Mouse (Mus musculus) forebrain, embryonic 11.5 days (tissue): ENCODE measurements around the gene Smug1. TPM values are rescaled to one million over a fixed set of nuclear protein-coding genes. Genes with fewer than 3 reads are reported as not detected.

Experiments
- ATAC-seq: fragments of 200-750 bp; cut with Nextera tagmentation; replicated peaks from 2 replicates; pipeline ENCODE4 v1.8.0; 2017; ENCODE audit warnings: moderate TSS enrichment; ENCODE audit not compliant: low FRiP score
- DNase-seq: peaks from one replicate; pipeline ENCODE4 v3.0.0-alpha.2; 2017; ENCODE audit warnings: low spot score
- H3K27ac ChIP-seq: fragments of 300-500 bp; sonication (generic); 2 replicates; pipeline ENCODE4 v1.5.1; 2014; ENCODE audit warnings: low read depth, low read length
- H3K27me3 ChIP-seq: fragments of 300-500 bp; sonication (generic); 2 replicates; pipeline ENCODE4 v1.6.1; 2014; ENCODE audit warnings: mild to moderate bottlenecking, low read length, mixed read lengths; ENCODE audit not compliant: control insufficient read depth, insufficient read depth
- H3K36me3 ChIP-seq: fragments of 300-500 bp; sonication (generic); 2 replicates; pipeline ENCODE4 v1.6.1; 2014; ENCODE audit warnings: mild to moderate bottlenecking, low read length, moderate library complexity, mixed read lengths; ENCODE audit not compliant: control insufficient read depth, insufficient read depth
- H3K4me1 ChIP-seq: fragments of 300-500 bp; sonication (generic); replicated peaks from 2 replicates; pipeline ENCODE4 v1.6.1; 2014; ENCODE audit warnings: low read length, mixed read lengths; ENCODE audit not compliant: control insufficient read depth, insufficient read depth
- H3K4me2 ChIP-seq: fragments of 300-500 bp; sonication (generic); 2 replicates; pipeline ENCODE4 v1.6.1; 2014; ENCODE audit warnings: low read depth, mild to moderate bottlenecking, low read length, moderate library complexity, mixed read lengths; ENCODE audit not compliant: severe bottlenecking
- H3K4me3 ChIP-seq: fragments of 300-500 bp; sonication (generic); 2 replicates; pipeline ENCODE4 v1.5.1; 2014; ENCODE audit warnings: low read depth, low read length
- H3K9ac ChIP-seq: fragments of 300-500 bp; sonication (generic); 2 replicates; pipeline ENCODE4 v1.6.1; 2014; ENCODE audit warnings: low read length
- H3K9me3 ChIP-seq: fragments of 300-500 bp; sonication (generic); 2 replicates; pipeline ENCODE4 v1.6.1; 2016; ENCODE audit warnings: low read length, mixed read lengths; ENCODE audit not compliant: control insufficient read depth
- whole genome bisulfite sequencing: fragments of 180-500 bp; shearing (Covaris S2); extraction: QIAGEN DNeasy Blood & Tissue Kit; methylation state at CpG from one replicate; pipeline ENCODE4 v1.1.7; 2014; 5-methylcytosine and 5-hydroxymethylcytosine counted together
- polyA plus RNA-seq: library from polyadenylated mRNA; unstranded; fragments of >200 nt; fragmentation: Nextera tagmentation; extraction: Ambion mirVana; gene quantifications from 2 replicates; pipeline ENCODE4 v1.2.1, GENCODE M21; 2014

The Smug1 gene
- polyA plus RNA-seq, 1 experiment from 2014 or later = 20.5 TPM

DNA sequence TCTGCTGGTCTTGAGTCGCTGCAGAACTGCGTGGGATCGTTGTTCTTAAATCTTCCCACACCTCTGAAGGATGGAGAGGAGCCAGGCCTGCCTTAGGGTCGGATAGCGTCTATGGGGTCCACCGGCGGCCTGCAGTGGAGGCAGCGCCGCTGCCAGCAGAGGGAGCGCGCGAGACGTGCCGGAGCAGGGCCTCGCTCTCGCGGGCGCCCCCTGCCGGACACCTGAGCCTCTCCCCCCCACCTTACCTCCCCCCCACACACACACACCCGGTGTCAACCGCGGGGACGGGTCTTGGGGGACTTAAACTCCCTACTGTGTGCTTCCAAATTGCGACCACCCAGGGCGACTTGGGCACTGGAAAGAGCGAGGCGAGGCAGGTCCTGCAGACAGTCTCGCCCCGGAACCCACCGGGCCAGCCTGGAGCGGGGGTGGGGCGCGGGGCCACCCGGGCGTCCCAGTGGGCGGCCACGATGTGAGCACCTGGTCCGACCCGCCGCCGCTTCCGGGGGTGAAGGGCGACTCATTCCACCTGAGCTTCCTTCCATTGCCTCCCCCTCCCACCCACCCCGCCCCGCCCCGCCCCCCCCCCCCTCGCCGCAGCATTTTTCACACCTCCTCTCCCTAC, 15.4 kb upstream of the Smug1 start:
- ATAC-seq = peak; percentile 47
- H3K9me3 ChIP-seq = no peaks in the 10 kb centered on the region
- WGBS = 3% methylated on average over 37 of the region's 48 CpGs
- H3K4me2 ChIP-seq = peak overlapping the region; percentile 43
- H3K27ac ChIP-seq = no peak overlapping the region
- peaks cover 55% of the 10 kb centered on the region for H3K27me3 ChIP-seq
- peak; percentile 92 for DNase-seq
- H3K36me3 ChIP-seq = no peaks in the 10 kb centered on the region
- no peak overlapping the region for H3K9ac ChIP-seq
- peaks cover 16% of the 10 kb centered on the region; the same call in 1 of the 2 replicates for H3K4me1 ChIP-seq
- H3K4me3 ChIP-seq = no peak overlapping the region

DNA sequence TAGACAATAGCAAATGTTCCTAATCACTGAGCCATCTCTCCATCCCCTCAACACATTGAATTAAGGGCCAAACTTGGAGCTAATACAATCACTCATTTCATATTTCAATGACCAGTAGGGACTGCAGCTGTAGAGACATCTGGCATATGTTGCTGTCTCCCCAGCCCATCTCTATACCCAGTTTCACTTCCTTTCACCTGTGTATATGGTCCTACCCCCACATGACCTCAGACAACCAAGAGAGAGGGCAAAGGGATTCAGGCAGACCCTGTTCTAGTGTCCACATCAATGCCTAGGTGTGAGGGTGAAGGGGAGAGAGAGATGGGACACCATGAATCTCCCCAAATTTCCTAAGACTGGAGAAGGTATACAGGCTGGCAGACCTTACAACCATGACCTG, 13.5 kb upstream of the Smug1 start:
- DNase-seq = peak; percentile 21
- no peak overlapping the region for H3K27ac ChIP-seq
- peaks cover 16% of the 10 kb centered on the region; the same call in 1 of the 2 replicates for H3K4me1 ChIP-seq
- H3K9ac ChIP-seq = no peak overlapping the region
- H3K36me3 ChIP-seq = no peaks in the 10 kb centered on the region
- no peaks in the 10 kb centered on the region for H3K9me3 ChIP-seq
- H3K4me3 ChIP-seq = no peak overlapping the region
- H3K27me3 ChIP-seq = peaks cover 73% of the 10 kb centered on the region
- ATAC-seq = no peak
- H3K4me2 ChIP-seq = no peak overlapping the region

DNA sequence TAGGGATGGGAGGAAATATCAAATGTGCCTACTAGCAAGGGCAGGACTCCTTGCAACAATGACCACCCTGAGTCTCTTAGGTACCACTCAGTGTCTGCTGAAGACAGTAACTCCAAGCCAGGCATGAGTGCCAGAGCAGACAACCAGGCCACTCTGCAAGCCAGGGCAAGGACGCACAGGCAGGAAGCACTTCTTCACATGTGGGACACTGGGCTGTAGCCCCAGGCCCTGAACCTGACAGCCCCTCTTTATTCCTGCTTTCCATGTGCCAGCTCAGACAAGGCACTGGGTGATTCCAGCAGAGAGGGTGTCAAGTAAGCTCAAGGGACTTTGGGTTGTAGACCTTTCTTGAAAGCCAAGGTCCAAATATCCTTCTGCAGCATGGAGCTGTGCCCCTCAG, 11.9 kb upstream of the Smug1 start:
- Histone ChIP-seq H3K4me3 (no peak overlapping the region), H3K9ac (no peak overlapping the region), H3K27me3 (peaks cover 83% of the 10 kb centered on the region), H3K36me3 (no peaks in the 10 kb centered on the region), H3K4me2 (no peak overlapping the region), H3K4me1 (peaks cover 13% of the 10 kb centered on the region; the same call in 1 of the 2 replicates), H3K27ac (no peak overlapping the region), H3K9me3 (no peaks in the 10 kb centered on the region)
- DNase-seq = peak; percentile 52
- 65% methylated on average over 1 of the region's 1 CpGs for WGBS
- ATAC-seq = no peak

DNA sequence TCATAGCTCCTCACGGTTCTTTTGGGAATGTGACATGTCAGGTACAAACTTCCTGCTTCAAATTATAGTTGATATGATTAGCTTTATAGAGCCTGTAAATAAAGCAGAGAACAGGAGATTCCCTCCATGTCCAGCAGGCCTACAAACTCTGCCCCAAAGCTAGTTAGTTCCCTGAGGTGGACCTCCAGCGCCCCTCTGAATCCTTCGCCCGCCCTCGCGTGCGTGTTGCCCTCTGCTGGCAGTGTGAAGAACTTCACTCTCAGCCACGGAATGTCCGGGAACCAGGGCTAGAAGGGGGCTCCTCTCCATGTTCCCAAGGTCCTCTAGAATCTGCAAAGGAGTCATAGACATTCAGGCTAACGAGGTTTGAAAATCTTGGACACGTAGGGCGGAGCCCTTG, 11.2 kb upstream of the Smug1 start:
- H3K4me1 ChIP-seq = peaks cover 7% of the 10 kb centered on the region; the same call in 1 of the 2 replicates
- peaks cover 83% of the 10 kb centered on the region for H3K27me3 ChIP-seq
- no peak for ATAC-seq
- no peak overlapping the region for H3K9ac ChIP-seq
- WGBS = 4% methylated on average over 12 of the region's 12 CpGs
- H3K27ac ChIP-seq = no peak overlapping the region
- no peaks in the 10 kb centered on the region for H3K36me3 ChIP-seq
- H3K4me3 ChIP-seq = no peak overlapping the region
- H3K9me3 ChIP-seq = no peaks in the 10 kb centered on the region
- no peak overlapping the region for H3K4me2 ChIP-seq
- peak; percentile 75 for DNase-seq

DNA sequence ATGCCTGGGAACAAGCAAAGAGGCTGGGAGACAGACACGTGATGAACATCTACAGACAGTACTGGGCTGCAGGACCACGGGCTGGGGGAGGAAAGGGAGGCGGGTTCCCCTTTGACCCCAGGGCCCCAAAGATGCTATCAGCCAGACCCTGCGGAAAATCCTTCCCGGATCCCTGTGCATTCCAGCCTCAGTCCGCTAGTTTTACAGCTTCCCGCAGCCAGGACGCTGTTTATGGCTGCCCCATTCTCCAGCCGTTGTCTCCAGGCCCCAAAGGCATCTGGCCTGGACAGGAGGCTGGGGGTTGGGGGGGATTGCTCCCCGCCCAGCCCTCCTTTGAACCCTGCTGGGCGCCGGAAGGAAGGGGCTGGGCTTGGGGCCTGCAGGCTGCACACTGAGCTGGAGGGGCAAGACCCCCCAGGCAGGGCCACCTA, 10.7 kb upstream of the Smug1 start:
- ATAC-seq (no peak), DNase-seq (peak; percentile 57)
- peaks cover 4% of the 10 kb centered on the region; the same call in 1 of the 2 replicates for H3K4me1 ChIP-seq
- no peaks in the 10 kb centered on the region for H3K36me3 ChIP-seq
- H3K9ac ChIP-seq = no peak overlapping the region
- H3K27me3 ChIP-seq = peaks cover 83% of the 10 kb centered on the region
- H3K27ac ChIP-seq = no peak overlapping the region
- H3K4me3 ChIP-seq = no peak overlapping the region
- H3K9me3 ChIP-seq = no peaks in the 10 kb centered on the region
- no peak overlapping the region for H3K4me2 ChIP-seq
- WGBS = 7% methylated on average over 12 of the region's 12 CpGs

DNA sequence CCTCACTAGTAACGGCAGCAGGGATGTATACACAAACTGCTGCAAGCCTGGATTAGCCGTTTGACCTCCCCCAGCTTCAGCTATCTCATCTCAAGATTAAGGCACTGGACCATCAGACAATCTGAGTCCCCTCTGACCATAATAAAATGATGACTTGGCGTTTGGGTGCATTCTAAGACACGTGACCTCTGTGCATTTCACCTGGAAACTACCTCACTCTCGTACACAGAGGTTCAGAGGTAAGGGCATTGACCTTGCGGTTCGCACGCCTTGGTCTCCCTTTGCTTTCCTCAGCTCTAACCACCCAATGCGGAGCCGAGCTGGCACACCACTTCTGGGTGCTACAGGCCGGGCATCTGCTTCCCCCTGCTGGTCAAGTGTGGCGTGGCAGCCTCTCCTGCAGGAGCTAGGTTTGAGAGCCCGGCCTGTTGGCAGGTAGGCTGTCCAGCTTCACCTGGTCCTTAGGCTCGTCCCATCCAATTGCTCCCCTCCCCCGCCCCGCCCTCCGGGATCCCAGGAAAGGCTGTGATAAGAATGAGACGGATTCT, 10.1 kb upstream of the Smug1 start:
- peak; percentile 63 for ATAC-seq
- Histone ChIP-seq H3K27me3 (peaks cover 89% of the 10 kb centered on the region), H3K9me3 (no peaks in the 10 kb centered on the region), H3K4me3 (no peak overlapping the region), H3K9ac (no peak overlapping the region), H3K4me2 (no peak overlapping the region), H3K4me1 (0 out of 2 replicates have a peak, but pooled peaks cover 2% of the 10 kb centered on the region), H3K27ac (no peak overlapping the region), H3K36me3 (no peaks in the 10 kb centered on the region)
- 2% methylated on average over 18 of the region's 18 CpGs for WGBS
- peak; percentile 93 for DNase-seq

DNA sequence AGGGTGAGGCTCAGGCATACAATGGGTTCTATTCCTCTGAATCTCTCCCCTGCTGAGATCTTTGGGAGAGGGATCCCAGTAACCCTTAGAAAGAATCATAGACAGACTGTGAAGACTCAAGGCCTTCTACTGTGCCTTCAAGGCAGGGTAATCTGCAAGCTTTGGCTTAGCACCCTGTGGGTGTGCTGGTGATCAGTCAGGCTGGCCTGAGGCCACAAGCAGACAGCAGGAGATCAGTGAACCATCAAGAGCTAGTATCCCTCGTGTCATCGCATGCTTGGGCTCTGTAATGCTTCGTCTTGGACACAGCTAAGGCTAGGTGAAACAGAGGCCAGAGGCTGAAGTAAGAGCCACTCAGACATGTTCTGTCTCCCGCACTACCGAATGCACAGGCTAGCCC, 6.4 kb upstream of the Smug1 start:
- DNase-seq = no peak
- ATAC-seq = no peak
- no peak overlapping the region for H3K4me2 ChIP-seq
- H3K4me3 ChIP-seq = no peak overlapping the region
- peaks cover 98% of the 10 kb centered on the region for H3K27me3 ChIP-seq
- H3K27ac ChIP-seq = no peak overlapping the region
- H3K9me3 ChIP-seq = no peaks in the 10 kb centered on the region
- H3K9ac ChIP-seq = no peak overlapping the region
- peaks cover 13% of the 10 kb centered on the region; the same call in 1 of the 2 replicates for H3K4me1 ChIP-seq
- H3K36me3 ChIP-seq = no peaks in the 10 kb centered on the region
- 72% methylated on average over 5 of the region's 5 CpGs for WGBS

DNA sequence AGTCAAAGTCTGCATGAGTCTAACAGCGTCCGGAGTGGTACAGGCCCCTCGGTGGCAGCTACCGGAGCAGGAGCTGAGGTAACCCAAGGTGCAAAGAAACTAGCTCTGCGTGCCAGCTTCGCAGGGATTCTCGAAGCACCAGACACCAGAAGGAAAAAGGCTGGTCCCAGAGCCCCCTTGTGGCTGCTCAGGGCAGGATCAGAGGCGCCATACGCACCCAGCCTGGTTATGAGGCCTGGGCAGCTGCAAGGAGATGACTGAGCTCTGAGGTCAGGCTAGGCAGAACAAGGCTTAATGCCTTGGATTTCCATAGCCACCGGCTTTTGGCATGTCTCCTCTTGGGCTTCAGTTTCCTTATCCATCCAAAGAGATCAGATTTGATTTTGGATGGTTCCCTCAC, 5.6 kb upstream of the Smug1 start:
- WGBS = 6% methylated on average over 10 of the region's 10 CpGs
- no peak for ATAC-seq

DNA sequence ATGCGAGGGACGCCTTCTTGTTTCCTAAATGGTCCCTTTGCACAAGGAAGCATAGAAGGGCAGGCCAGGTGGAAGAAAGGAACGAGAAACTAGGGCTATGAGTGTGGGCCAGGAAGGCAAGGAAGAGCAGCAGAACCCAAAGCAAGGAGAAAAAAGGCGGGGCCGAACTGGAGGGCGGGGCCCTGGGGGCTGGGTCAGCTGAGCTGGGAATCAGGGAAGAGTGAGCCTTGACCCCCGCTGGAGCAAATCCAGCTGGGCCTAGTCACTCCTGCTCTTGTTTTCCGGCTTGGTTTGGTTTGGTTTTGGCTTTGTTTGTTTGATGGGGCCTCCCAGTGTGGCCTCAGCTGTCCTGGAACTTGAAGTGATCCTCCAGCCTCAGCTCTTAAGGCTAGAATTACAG, 4.4 kb upstream of the Smug1 start:
- ATAC-seq (no peak), DNase-seq (peak; percentile 63)
- Histone ChIP-seq H3K27me3 (peaks cover 98% of the 10 kb centered on the region), H3K4me1 (peaks cover 13% of the 10 kb centered on the region; the same call in 1 of the 2 replicates), H3K36me3 (no peaks in the 10 kb centered on the region), H3K9me3 (no peaks in the 10 kb centered on the region), H3K9ac (no peak overlapping the region), H3K4me2 (no peak overlapping the region), H3K27ac (no peak overlapping the region), H3K4me3 (no peak overlapping the region)
- WGBS = 9% methylated on average over 8 of the region's 8 CpGs

More for the DNA sequence above, 5.6 kb upstream of the Smug1 start:
- Histone ChIP-seq H3K9me3 (no peaks in the 10 kb centered on the region), H3K4me2 (no peak overlapping the region), H3K9ac (no peak overlapping the region), H3K4me1 (peaks cover 12% of the 10 kb centered on the region; the same call in 1 of the 2 replicates), H3K36me3 (no peaks in the 10 kb centered on the region), H3K27ac (no peak overlapping the region), H3K27me3 (peaks cover 98% of the 10 kb centered on the region), H3K4me3 (no peak overlapping the region)
- DNase-seq = peak; percentile 83
